Mouse (Mus musculus) embryo, embryonic 9.5 days (tissue): ENCODE results near the gene Bag3.

Experiments
- DNase-seq: peaks from one replicate; pipeline ENCODE4 v3.0.0-alpha.2; 2017; ENCODE audit errors: extremely low spot score

Gene Bag3

GRCm38 (mm10) chr7:128523349-128523961, at the start of gene Bag3:
TSS of gene Bag3 (plus strand) at chr7:128523616.
- peak; percentile 93 for DNase-seq

GRCm38 (mm10) chr7:128474322-128474721, 49.1 kb upstream of the Bag3 start:
- DNase-seq, result peak; percentile 69

GRCm38 (mm10) chr7:128488986-128489385, 34.4 kb upstream of the Bag3 start:
- DNase-seq, result no peak

GRCm38 (mm10) chr7:128494546-128494945, 28.9 kb upstream of the Bag3 start:
- no peak for DNase-seq

GRCm38 (mm10) chr7:128499801-128500200, 23.6 kb upstream of the Bag3 start:
- no peak for DNase-seq

GRCm38 (mm10) chr7:128504091-128504490, 19.3 kb upstream of the Bag3 start:
- DNase-seq, result no peak

GRCm38 (mm10) chr7:128511936-128512335, 11.5 kb upstream of the Bag3 start:
- no peak for DNase-seq

GRCm38 (mm10) chr7:128513512-128513911, 9.9 kb upstream of the Bag3 start:
- DNase-seq, result no peak

- no peak for DNase-seq
Measured at GRCm38 (mm10) chr7:128514341-128514740, 9.1 kb upstream of the Bag3 start.

GRCm38 (mm10) chr7:128516346-128516745, 7.1 kb upstream of the Bag3 start:
- no peak for DNase-seq

GRCm38 (mm10) chr7:128519316-128520050, 3.9 kb upstream of the Bag3 start:
- DNase-seq, result no peak

GRCm38 (mm10) chr7:128523962-128524581, 656 bp downstream of the Bag3 start:
- peak; percentile 74 for DNase-seq

- DNase-seq, result no peak
Measured at GRCm38 (mm10) chr7:128524641-128525040, 1.2 kb downstream of the Bag3 start.

GRCm38 (mm10) chr7:128526611-128527010, 3.2 kb downstream of the Bag3 start:
- no peak for DNase-seq

GRCm38 (mm10) chr7:128528596-128528995, 5.2 kb downstream of the Bag3 start:
- DNase-seq, result no peak

GRCm38 (mm10) chr7:128529126-128529525, 5.7 kb downstream of the Bag3 start:
- DNase-seq, result no peak

GRCm38 (mm10) chr7:128529574-128530051, 6.2 kb downstream of the Bag3 start:
- peak; percentile 53 for DNase-seq

GRCm38 (mm10) chr7:128531031-128531430, 7.6 kb downstream of the Bag3 start:
- DNase-seq, result peak; percentile 49

GRCm38 (mm10) chr7:128531929-128532328, 8.5 kb downstream of the Bag3 start:
- DNase-seq, result no peak

- DNase-seq, result no peak
Measured at GRCm38 (mm10) chr7:128532441-128533166, 9.2 kb downstream of the Bag3 start.

- DNase-seq, result peak; percentile 44
Measured at GRCm38 (mm10) chr7:128534984-128535491, 11.6 kb downstream of the Bag3 start.

- DNase-seq, result no peak
Measured at GRCm38 (mm10) chr7:128536074-128536473, 12.7 kb downstream of the Bag3 start.
